Mouse (Mus musculus) liver, adult (tissue): ENCODE measurements around the gene Pdss2.

Experiments used
- GATA4 ChIP-seq: IDR thresholded peaks from 2 replicates; pipeline ENCODE4 v1.6.1; 2014; ENCODE audit warnings: mild to moderate bottlenecking, low read length; ENCODE audit not compliant: insufficient replicate concordance

Gene Pdss2

DNA sequence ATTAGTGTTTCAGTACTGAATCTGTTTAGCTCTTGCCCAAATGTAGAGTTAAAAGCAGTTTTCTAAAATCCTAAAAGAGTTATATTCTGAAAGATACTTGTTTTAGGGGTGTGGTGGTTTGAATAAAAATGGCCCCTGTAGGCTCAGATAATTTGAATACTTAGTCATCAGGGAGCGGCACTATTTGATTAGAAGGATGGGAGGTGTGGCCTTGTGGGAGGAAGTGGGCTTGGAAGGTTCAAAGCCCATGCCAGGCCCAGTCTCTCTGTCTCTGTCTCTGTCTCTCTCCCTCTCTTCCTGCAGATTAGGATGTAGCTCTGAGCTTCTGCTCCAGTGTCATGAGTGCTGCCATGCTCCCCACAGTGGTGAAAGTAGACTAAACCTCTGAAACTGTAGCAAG is 5.1 kb downstream of the Pdss2 start:
- TF ChIP-seq GATA4 = no peak

- TF ChIP-seq GATA4 = no peak
Observed at GRCm38 (mm10) chr10:43229236-43229635, 8.0 kb downstream of the Pdss2 start.

DNA sequence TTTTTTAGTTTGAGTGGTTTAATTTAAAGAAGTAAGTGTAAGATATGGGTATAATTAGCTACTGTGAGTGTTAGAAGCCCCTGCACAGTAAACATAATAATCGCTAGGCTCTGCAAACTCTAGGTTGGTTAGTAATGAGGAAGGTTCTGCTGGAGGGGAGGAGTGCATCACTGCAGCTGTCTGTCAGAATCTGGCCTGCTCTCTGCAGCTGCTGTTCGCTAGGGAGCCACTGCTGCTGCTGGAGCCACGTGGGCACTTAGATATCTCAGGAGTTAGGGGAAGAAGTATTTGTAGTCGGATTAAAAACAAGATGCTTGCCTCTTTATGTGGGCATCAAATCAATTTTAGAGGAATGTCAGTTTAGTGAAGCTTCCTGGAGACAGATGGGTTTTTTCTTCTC is 13.2 kb downstream of the Pdss2 start:
- TF ChIP-seq GATA4 = no peak

- TF ChIP-seq GATA4 = no peak
Observed at GRCm38 (mm10) chr10:43235011-43235410, 13.7 kb downstream of the Pdss2 start.

GRCm38 (mm10) chr10:43235758-43236669 is 14.7 kb downstream of the Pdss2 start:
- no peak for TF ChIP-seq GATA4

GRCm38 (mm10) chr10:43242215-43242614 is 20.9 kb downstream of the Pdss2 start:
- no peak for TF ChIP-seq GATA4

- TF ChIP-seq GATA4 = no peak
Observed at GRCm38 (mm10) chr10:43244262-43244806, 23.0 kb downstream of the Pdss2 start.

DNA sequence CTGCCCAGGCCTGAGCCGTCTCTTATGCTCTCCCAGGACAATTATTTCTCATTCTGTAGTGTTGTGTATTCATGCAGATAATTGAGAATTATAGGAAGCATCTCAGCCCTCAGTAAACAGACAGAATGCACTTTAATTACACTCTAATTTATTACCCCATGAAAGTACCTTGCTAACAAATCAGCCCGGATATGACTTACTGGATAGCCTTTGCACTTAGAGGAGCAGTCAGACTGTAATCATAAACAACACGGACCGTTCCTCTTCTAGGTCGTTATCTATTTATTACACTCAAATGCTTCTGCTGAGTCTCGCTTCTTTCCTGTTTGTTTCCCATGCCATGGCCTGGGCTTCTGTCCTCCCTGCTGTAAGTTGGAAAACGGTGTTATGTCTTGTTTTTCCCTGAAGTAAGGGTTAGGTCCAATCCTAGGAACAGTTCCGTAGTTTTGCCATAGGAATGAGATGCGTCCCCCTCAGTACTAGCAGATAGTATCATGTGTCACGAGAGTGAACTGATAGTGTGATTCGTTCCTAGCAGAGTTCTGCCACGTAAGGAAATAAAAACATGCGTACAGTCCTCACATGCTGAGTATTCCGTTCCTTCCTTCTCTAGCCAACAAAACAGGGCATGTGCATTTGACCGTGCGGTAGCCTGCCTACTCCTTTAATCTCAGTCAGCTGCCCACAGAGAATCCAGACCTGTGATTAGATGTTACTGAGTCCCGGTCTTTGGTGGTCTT is 24.3 kb downstream of the Pdss2 start:
- TF ChIP-seq GATA4 = no peak

- no peak for TF ChIP-seq GATA4
Observed at GRCm38 (mm10) chr10:43247994-43248393, 26.7 kb downstream of the Pdss2 start.

GRCm38 (mm10) chr10:43252324-43252723 is 31.0 kb downstream of the Pdss2 start:
- TF ChIP-seq GATA4 = no peak

GRCm38 (mm10) chr10:43271318-43271717 is 50.0 kb downstream of the Pdss2 start:
- no peak for TF ChIP-seq GATA4

DNA sequence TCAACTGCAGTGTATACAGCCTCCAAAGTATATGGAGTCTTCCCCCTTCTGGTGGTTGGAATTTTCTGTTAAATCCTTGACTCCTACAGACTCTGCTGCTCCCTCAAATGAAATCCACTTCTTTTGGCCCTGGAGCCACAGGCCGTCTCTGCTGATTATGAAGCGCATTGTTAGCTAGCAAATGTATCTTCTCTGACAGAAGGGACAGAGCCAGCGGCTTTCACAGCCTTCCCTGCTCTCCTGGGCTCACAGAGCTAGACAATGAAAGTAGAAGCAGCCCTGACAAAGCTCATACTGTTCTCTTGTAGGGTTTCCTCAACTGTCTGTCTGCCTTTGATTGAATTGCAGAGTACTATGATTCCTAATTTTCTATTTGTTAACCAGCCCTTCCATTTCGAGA is 51.1 kb downstream of the Pdss2 start:
- TF ChIP-seq GATA4 = no peak

GRCm38 (mm10) chr10:43273057-43273456 is 51.8 kb downstream of the Pdss2 start:
- TF ChIP-seq GATA4 = no peak

GRCm38 (mm10) chr10:43275446-43275845 is 54.2 kb downstream of the Pdss2 start:
- TF ChIP-seq GATA4 = no peak

DNA sequence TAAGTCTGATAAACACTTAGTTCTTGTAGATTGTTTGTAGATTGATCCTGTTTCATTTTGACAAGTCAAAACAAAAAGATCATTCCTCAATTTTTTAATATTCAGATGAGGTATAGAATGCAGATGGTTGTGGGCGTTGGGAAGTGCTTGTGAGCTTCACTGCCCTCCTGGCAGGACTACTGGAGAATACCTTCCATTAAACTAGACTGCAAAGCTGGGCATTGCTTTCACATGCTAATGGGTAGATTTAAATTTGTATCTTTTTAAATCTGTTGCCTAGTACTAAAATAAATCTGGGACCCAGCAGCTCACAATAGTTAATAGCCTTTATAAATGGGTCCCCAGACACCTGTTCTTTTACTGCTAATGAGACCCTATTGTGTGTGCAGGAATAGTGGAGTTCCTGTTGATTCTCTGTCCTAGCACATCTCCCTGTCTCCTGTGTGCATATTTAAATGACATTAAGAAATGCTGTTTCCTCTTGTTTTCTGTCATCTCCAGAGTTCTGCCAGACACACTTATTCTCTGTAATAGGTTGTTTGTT is 54.9 kb downstream of the Pdss2 start:
- TF ChIP-seq GATA4 = no peak
